20 mouse cellular contexts compared by ENCODE assay signal in the genomic region with DNA sequence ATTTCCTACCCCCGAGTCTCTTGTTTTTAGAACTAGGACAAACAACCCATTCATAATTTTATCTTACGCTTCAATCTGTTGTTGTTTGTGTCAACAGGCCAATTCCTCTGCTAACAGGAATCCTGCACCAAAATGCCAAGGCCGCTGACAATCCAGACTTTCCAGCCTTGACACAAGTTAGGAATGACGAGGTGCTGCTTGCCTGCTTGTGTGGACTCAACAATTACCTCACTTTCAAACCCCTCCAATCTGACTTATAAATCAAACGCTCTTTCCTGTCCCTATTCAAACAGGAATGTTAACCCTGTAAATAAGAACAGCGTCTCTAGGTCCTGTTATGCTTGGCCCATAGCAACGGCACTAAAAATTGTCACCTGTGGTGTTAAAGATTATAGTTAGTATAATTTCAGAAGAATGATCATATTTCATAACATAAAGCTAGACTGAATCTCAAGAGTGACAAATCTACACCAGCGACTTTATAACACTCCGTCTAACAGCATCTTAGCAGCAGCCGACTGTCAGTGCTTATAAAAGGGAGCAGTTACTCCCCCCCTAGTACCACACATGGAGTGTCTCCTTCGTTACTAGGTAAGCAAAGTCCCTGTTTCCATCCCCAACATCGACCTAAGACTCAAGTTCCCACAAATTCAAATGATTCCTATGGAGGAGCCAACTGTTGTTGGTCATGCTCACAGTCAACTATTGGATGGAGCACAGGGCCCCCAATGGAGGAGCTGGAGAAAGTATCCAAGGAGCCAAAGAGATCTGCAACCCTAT. TPM values are rescaled to one million over a fixed set of nuclear protein-coding genes. Genes with fewer than 3 reads are reported as not detected.
DNase-seq lines count a peak whose midpoint lies in the region; ATAC-seq lines count a peak whose summit lies in the region.
"Had no signal": no experiment of that assay in that cellular context is flagged by ENCODE, and none has a peak within 500 bp of the region (broad histone marks: within the 10 kb centered on the region; RNA-seq: fewer than 3 reads in every experiment).

No protein-coding gene starts in this region.

- ATAC-seq in kidney, embryonic 15.5 days (replicated peaks; ENCODE audit: low FRiP score), result no peak
- ATAC-seq in lung, embryonic 15.5 days (ENCODE audit: borderline replicate concordance, extremely low read depth, low FRiP score, low TSS enrichment), result peak; percentile 52; the same call in 1 of the 2 replicates
- ATAC-seq: forebrain, embryonic 16.5 days; intestine, postnatal 0 days had no signal

- H3K9ac ChIP-seq in kidney, embryonic 15.5 days, result no peak overlapping the region
- no peak overlapping the region for H3K9ac ChIP-seq in lung, embryonic 15.5 days
- H3K9ac ChIP-seq: limb, embryonic 13.5 days; liver, embryonic 15.5 days; neural tube, embryonic 12.5 days had no signal

- whole genome bisulfite sequencing in kidney, embryonic 15.5 days, result 49% methylated on average over 12 of the region's 12 CpGs
- WGBS in lung, embryonic 15.5 days, result 45% methylated on average over 12 of the region's 12 CpGs

- no peak overlapping the region for H3K4me3 ChIP-seq in kidney, embryonic 15.5 days (replicated peaks)
- no peak overlapping the region for H3K4me3 ChIP-seq in lung, embryonic 15.5 days
- H3K4me3 ChIP-seq: embryonic facial prominence, embryonic 10.5 days; heart, embryonic 10.5 days; hindbrain, embryonic 10.5 days; limb, embryonic 13.5 days; liver, embryonic 15.5 days; neural tube, embryonic 12.5 days had no signal

- 0 out of 2 replicates have a peak overlapping the region, but pooled peaks have one; percentile 41 for H3K27ac ChIP-seq in kidney, embryonic 15.5 days
- H3K27ac ChIP-seq in lung, embryonic 15.5 days, result 0 out of 2 replicates have a peak overlapping the region, but pooled peaks have one; percentile 10
- H3K27ac ChIP-seq: embryonic facial prominence, embryonic 10.5 days; heart, embryonic 10.5 days; hindbrain, embryonic 10.5 days; limb, embryonic 13.5 days; liver, embryonic 15.5 days; neural tube, embryonic 12.5 days had no signal

- H3K27me3 ChIP-seq in kidney, embryonic 15.5 days, result no peaks in the 10 kb centered on the region
- H3K27me3 ChIP-seq in lung, embryonic 15.5 days, result no peaks in the 10 kb centered on the region
- H3K27me3 ChIP-seq: limb, embryonic 13.5 days; liver, embryonic 15.5 days; neural tube, embryonic 12.5 days had no signal

- peak; percentile 88 for DNase-seq in adrenal gland, adult 2 months
- DNase-seq in adrenal gland, postnatal 4 days (ENCODE audit: low spot score in 2 of 2), result no peak
- DNase-seq in kidney, postnatal 14 days, result no peak
- DNase-seq in lung, postnatal 36 days, result no peak
- peak; percentile 76 to 86 for DNase-seq in adrenal gland, postnatal 36 days
- no peak for DNase-seq in cerebellum, adult 9-11 months
- DNase-seq: cerebellum, adult 11 months; cerebellum, postnatal 10 days; kidney, postnatal 4 days; midbrain, embryonic 14.5 days had no signal

- no peaks in the 10 kb centered on the region for H3K9me3 ChIP-seq in kidney, embryonic 15.5 days (replicated peaks)
- no peaks in the 10 kb centered on the region for H3K9me3 ChIP-seq in lung, embryonic 15.5 days
- H3K9me3 ChIP-seq: embryonic facial prominence, embryonic 10.5 days; heart, embryonic 10.5 days; hindbrain, embryonic 10.5 days; limb, embryonic 13.5 days; liver, embryonic 15.5 days; neural tube, embryonic 12.5 days had no signal

- peaks cover 50% of the 10 kb centered on the region for H3K4me1 ChIP-seq in kidney, embryonic 15.5 days
- H3K4me1 ChIP-seq in lung, embryonic 15.5 days, result peaks cover 9% of the 10 kb centered on the region; the same call in 1 of the 2 replicates
- H3K4me1 ChIP-seq: hindbrain, embryonic 10.5 days; liver, embryonic 15.5 days; neural tube, embryonic 12.5 days had no signal

- no peak overlapping the region for H3K4me2 ChIP-seq in kidney, embryonic 15.5 days
- H3K4me2 ChIP-seq in lung, embryonic 15.5 days, result no peak overlapping the region
- H3K4me2 ChIP-seq: limb, embryonic 13.5 days; liver, embryonic 15.5 days; neural tube, embryonic 12.5 days had no signal

- H3K36me3 ChIP-seq in kidney, embryonic 15.5 days, result no peaks in the 10 kb centered on the region
- no peaks in the 10 kb centered on the region for H3K36me3 ChIP-seq in lung, embryonic 15.5 days
- H3K36me3 ChIP-seq: embryonic facial prominence, embryonic 10.5 days; heart, embryonic 10.5 days; hindbrain, embryonic 10.5 days; limb, embryonic 13.5 days; liver, embryonic 15.5 days; neural tube, embryonic 12.5 days had no signal

RNA-seq across cellular contexts. Expression of gene Cobll1, which starts 15.1 kb away (rescaled TPM):
- 100 to 1,000 TPM; 295 to 301 TPM for total RNA-seq in adrenal gland, adult 2 months (2021)
- polyA plus RNA-seq in adrenal gland, adult 2 months (2012; rRNA removed), result 48.1 and 58.3 TPM in 2 replicates
- total RNA-seq in adrenal gland, postnatal 4 days (2021), result 100 to 1,000 TPM; 148 to 149 TPM
- 20.1 and 21.7 TPM in 2 replicates for polyA plus RNA-seq in kidney, embryonic 15.5 days (2015; fragmentation: Nextera tagmentation; extraction: Ambion mirVana)
- 7.8 and 9.2 TPM in 2 replicates for polyA plus RNA-seq in lung, embryonic 15.5 days (2015; fragmentation: Nextera tagmentation; extraction: Ambion mirVana)
- total RNA-seq in adrenal gland, postnatal 36 days (2021), result 100 to 1,000 TPM; 264 to 353 TPM

Comparison
In these comparisons a context has a peak if more than half of its experiments do, and no peak if none do; other contexts are left out.
1. DNase-seq: peak in adrenal gland, adult 2 months (single experiment) and adrenal gland, postnatal 36 days (2 of 2); none in adrenal gland, postnatal 4 days (0 of 2), kidney, postnatal 14 days (single experiment), lung, postnatal 36 days (single experiment) and cerebellum, adult 9-11 months (single experiment).